Mouse (Mus musculus) brain, embryonic 14.5 days (tissue): ENCODE results near the gene Tmem87b.

Experiments used
- CTCF ChIP-seq: fragments of 200-500 bp; IDR thresholded peaks from 2 replicates; pipeline ENCODE4 v1.5.1; 2012; ENCODE audit warnings: inconsistent platforms, mild to moderate bottlenecking, moderate library complexity, borderline replicate concordance; ENCODE audit not compliant: insufficient read depth, insufficient read length; ENCODE audit errors: extremely low read depth
- POLR2A ChIP-seq: fragments of 200-500 bp; IDR thresholded peaks from 2 replicates; pipeline ENCODE4 v1.6.1; 2012; ENCODE audit warnings: mild to moderate bottlenecking, inconsistent platforms, borderline replicate concordance; ENCODE audit not compliant: poor library complexity, insufficient read depth, insufficient read length, severe bottlenecking; ENCODE audit errors: extremely low read depth

DNA sequence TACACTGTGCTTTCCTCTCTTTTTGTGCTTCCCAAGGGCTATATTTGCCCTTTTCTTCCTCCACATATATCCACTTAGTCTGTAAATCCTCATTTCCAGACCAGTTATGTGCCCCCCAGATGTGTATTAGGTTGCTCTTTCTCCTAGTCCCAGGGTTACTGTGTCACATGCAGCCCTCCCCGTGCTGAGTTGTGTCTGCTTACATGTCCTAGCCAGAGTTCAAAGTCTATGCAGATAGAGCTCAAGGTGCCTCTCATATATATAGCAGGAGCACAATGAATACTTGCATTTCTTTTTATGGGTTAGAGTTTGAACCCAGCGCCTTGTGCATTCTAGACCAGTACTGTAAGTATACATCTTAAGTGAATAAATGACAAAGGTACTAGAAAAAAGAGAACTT, 15.5 kb downstream of the Tmem87b start:
- TF ChIP-seq POLR2A (no peak), CTCF (no peak)
